Mouse (Mus musculus) heart, postnatal 14 days (tissue): Measurements from ENCODE around the gene Ccl24. TPM values are rescaled to one million over a fixed set of nuclear protein-coding genes. Genes with fewer than 3 reads are reported as not detected.
"Not testable (repeated sequence)": the region's sequence is repeated elsewhere in the genome, so short reads cannot be mapped to it uniquely, and the experiment has no call there.

Experiments used
- DNase-seq, 2 experiments: peaks; one replicate each; pipeline ENCODE4 v3.0.0; 2021 to 2022
- intact Hi-C: fragments of 180-260 bp; cut with DNase I; formaldehyde crosslinking; loops from one replicate; pipeline ENCODE4 v1.15.1; 2025
- long read RNA-seq, 2 experiments: library from polyadenylated mRNA; stranded (forward); transcript quantifications; one replicate each; pipeline ENCODE4 v2.0.0; 2021
- total RNA-seq, 2 experiments: library from RNA; stranded (reverse); gene quantifications; 2 replicates each; pipeline ENCODE4 v1.2.3; 2021

Gene Ccl24
- 1 to 10 TPM; 1.6 to 2.2 TPM for total RNA-seq
- long read RNA-seq, experiment 1, partial matches to known transcripts: 0 of 2 reads
- long read RNA-seq, experiment 1, other reads (novel, unspliced or antisense): 0 of 2 reads
- long read RNA-seq, experiment 2, partial matches to known transcripts: 0 of 2 reads
- long read RNA-seq, experiment 2, other reads (novel, unspliced or antisense): 0 of 2 reads

DNA sequence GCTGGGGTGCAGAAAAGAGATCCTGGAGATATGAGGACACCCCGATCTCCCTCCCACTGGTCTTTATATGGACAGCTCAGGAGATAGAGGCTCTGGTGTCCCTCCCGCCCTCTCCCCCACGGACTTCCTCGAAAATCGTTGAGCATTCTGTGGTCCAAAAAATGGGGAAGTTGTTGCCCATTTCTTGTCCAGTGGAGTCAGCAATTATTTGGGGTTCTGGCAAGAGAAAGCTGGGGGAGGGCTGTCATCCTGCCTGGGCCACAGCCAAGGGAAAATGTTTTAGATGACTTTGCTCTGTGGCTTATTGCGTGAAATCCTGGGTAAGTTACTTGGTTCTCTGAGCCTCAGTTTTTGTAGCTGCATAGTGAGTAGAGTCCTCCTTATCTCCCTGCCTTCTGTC is at the start of gene Ccl24:
Gene Ccl24, minus strand, starts transcription at position 44 of the 400 bp plus-strand sequence.
- peak; percentile 6 to 9 for DNase-seq
- intact Hi-C loops: no loop called here

DNA sequence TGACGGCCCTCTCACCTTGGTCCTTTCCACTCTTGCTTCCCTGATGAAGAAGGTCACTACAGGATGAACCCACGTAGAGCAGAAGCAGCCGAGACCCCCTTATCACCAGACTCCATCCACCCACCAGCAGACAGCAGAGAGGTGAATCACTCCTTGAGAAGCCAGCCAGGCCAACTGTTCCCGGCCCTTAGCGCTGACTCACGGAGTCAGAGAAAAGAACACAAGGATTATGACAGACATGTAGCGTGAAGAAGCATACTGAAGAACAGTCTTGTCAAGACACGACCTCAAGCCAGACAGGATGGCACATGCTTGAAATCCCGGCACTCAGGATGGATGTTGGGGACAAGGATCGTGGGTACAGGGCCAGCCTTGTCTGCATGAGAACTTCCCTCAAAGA is 48.9 kb upstream of the Ccl24 start:
- DNase-seq: no peak
- intact Hi-C loops: no loop called here

DNA sequence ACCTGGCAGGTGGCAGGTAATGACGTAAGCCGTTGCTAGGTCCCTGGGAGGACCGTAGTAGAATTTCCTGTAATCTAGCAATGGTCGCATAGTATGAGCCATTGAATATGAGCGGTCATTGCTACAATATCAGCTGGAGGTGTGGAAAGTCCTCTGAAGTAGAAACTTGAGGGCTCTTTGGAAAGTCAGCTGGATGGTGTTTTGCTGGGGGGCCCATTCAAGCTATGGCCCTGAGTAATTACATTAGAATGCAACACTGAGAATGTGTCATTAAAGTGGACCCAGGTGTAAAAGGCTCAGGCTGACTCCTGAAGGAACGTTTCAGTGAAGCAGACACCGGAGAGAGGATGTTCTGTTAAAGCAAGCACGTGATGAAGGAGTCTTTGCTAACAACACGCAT is 47.7 kb upstream of the Ccl24 start:
- intact Hi-C loops: no loop called here
- DNase-seq: no peak

DNA sequence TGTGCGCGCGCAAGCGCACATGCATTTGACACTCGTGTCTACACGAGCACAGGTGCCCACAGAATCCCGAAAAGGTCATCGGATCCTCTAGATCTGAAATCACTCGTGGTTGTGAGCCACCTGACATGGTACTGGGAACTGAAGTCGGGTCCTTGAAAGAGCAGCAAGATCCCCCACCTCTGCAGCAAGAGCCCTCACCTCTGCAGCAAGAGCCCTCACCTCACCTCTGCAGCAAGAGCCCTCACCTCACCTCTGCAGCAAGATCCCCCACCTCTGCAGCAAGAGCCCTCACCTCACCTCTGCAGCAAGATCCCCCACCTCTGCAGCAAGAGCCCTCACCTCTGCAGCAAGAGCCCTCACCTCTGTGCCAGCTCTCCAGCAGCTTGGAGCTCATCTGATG is 46.9 kb upstream of the Ccl24 start:
- intact Hi-C loops: loop anchor here (5.0 kb wide), 1 partner anchor 217 kb away; no protein-coding TSS in a partner anchor

DNA sequence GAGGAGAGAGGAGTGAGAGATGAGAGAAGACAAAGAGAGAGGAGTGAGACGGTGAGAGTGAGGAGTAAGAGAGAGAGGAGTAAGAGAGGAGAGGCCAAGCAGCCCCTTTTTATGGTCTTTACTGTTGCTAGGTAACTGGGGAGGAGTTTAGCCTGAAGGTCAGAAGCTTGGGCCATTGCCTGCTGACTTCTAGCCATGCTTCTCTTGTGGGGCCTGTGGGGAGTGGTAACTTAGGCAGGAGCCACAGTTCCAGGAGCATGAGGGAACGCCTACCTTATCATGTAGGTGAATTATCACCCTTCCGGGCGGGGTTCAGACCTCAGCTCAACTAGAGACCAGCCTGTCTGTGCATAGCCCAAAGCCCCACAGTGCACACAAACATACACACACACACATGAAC is 36.9 kb upstream of the Ccl24 start:
- DNase-seq: no peak
- intact Hi-C loops: loop anchor here (5.0 kb wide), 1 partner anchor 57 kb away; no protein-coding TSS in a partner anchor

More for the DNA sequence above, 46.9 kb upstream of the Ccl24 start:
- DNase-seq: not testable (repeated sequence)

DNA sequence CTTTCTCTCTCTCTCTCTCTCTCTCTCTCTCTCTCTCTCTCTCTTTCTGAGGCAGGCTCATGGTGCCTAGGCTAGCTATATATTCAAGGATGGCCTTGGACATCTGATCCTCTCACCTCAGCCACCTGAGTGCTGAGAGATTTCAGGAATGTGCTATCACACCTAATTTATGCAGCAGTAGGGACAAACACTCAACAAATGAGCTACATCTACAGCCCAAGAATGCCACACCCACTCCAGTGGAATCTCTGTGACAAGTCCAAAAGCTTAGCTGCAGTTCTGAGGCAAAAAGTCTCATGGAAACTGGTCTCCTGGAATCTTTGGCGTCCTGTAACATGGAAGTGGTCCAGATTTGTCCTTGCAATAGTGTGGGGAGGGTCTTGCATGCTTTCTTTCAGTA is 34.7 kb upstream of the Ccl24 start:
- intact Hi-C loops: no loop called here
- no peak for DNase-seq

DNA sequence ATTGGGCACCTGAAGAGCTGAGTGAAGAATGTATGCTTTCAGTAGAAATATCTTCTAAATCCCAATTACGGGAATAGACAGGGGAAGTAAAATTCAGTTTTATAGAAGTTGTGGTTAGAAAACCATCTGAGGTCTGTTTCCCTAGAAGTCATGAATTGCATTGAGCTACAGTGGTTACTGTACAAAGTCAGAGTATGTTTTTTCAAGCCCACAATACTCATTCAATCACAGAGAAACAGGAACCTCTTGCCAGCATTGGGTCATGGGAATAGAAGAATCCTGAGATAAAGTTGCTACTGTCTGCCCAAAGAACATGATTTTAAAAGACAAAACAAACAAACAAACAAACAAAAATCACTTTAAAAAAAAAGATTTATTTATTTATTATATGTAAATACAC is 33.9 kb upstream of the Ccl24 start:
- DNase-seq, intact Hi-C loops: not testable (repeated sequence)

DNA sequence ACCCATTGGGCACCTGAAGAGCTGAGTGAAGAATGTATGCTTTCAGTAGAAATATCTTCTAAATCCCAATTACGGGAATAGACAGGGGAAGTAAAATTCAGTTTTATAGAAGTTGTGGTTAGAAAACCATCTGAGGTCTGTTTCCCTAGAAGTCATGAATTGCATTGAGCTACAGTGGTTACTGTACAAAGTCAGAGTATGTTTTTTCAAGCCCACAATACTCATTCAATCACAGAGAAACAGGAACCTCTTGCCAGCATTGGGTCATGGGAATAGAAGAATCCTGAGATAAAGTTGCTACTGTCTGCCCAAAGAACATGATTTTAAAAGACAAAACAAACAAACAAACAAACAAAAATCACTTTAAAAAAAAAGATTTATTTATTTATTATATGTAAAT is 31.8 kb upstream of the Ccl24 start:
- DNase-seq, intact Hi-C loops: not testable (repeated sequence)

DNA sequence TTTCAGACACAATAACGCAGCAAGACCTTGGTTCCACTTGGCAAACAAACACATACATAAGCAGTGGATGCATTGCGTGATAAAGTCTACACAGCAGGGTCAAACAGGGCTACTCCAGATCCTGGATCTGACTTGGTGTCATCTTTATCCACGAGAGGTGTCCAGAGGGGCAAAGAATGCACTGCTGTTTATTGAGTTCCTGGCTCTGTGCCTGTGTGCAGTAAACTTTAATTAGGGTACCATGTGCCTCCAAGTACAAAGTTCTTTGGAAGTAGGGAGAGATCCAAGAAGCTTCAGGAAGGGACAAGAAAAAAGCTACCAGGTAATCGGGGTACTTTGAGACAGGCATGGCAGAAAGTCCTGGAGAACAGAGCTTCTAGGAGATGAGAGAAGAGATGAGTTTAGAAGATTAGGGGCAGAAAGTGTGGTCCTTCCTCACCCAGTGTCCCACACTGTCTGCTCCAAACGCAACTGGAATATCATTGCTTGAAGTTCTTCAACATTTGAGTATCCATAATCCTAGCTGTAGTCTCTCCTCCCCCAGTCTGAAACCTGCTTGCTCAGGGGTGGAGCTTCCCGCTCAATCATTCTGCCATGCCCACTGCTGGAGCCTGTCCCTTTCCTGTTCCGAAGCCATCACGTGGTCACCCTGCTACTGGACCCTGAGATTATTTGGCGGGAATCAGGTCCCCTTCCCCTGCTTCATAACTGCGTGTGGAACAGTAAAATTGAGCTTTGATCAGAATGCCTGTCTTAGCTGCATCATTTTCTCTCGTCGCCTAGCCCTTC is 17.3 kb upstream of the Ccl24 start:
- DNase-seq: no peak
- intact Hi-C loops: no loop called here

DNA sequence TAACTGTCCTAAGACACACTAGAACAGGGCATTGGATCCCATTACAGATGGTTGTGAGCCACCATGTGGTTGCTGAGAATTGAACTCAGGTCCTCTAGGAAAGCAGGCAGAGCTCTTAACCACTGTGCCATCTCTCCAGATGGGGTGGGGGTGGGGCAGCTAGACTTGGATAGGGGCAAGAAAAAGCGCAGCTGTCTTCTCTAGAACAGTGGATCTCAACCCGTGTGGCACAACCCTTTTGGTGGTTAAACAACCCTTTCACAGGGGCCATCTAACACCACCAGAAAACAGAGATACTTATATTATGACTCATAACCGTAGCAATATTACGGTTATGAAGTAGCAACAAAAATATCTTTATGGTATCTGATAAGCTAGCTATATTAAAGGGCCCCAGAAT is 14.9 kb upstream of the Ccl24 start:
- no peak for DNase-seq
- intact Hi-C loops: no loop called here

DNA sequence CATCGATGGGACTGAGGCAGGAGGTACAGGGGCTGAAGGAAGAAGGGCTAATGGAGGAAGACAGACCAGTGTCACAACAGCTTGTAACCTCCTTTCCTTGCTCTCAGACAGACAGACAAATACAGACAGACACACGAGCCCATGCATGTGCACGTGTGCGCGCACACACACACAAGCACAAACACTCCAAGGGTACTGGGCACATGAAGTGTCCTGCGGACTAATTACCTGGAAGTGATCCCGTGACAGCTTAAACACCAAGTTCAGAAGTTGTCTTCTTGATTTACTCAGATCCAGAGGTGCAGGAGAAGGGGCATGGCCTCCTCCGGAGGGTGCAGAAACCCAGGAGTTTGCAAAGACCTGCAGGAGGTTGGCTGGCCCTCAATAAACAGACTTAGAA is 12.8 kb upstream of the Ccl24 start:
- DNase-seq: no peak
- intact Hi-C loops: no loop called here

DNA sequence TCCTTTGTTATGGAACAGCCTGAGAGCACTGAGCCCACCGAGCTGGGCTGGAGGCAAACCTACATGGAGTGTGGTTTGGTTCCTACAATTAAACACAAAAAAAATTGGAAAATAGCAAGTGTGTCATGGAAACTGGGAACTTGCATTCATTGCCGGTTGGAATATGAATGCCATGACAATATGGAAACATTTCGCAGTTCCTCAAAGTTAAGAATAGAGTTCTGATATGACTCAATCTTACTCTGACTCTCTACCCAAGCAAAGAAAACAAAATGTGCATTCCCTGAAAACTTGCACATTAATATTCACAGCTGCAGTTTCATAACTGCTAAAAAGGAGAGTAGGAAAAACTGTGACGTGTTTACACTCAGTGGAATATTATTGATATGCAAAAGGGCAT is 9.5 kb upstream of the Ccl24 start:
- DNase-seq: no peak
- intact Hi-C loops: no loop called here

DNA sequence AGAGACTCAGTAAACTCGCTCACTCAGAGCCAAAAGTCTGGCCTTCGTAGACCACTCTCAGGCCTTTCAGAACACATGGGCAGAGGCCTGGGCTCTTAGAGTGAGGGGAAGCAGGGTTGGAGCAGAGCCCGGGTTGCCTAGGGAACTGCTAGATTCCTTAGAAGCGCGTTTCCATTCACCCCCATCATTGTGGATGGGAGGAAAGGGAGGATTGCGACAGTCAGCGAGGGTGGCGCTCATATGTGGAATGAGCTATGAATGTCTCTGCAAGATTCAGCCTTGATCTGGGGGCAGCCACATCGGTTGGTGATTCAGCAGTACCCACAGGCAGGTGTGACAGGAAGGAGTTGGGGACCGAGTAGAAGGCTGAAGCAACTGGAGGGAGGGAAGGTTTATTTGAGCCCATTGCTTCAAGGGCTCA is 6.5 kb upstream of the Ccl24 start:
- intact Hi-C loops: no loop called here
- no peak for DNase-seq

DNA sequence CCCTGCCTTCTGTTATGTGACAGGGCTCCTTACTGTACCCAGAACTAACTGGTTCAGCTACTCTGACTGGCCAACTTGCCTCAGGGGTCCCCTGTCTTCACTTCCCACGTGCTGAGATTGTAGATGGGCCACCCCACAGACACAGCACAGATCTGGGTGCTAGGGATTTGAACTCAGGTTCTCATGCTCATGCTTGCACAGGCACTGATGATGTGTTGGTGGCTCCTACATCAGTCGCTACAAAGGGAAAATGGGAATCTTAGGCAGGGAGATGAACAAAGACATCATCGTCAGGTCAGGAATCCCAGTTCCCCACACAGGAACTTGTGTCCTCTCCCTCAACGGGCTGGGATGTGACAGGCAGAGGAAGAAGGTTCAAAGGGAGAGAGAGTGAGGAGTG is 3.2 kb upstream of the Ccl24 start:
- intact Hi-C loops: no loop called here
- DNase-seq: no peak

DNA sequence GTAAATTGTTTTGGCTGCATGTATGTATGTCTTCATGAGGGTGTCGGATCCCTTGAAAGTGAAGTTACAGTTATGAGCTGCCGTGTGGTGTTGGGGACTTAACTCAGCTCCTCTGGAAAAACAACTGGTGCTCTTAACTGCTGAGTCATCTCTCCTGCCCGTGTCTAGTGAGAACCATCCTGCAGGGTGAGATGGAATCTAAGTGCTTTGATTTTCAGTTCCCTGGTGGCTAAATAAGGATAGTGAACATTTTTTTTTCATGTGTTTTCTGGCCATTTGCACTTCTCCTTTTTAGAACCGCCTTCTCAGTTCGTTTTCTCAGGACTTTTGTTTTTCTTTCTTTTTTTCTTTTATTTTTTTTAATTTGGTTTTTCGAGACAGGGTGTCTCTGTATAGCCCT is 4.2 kb downstream of the Ccl24 start:
- intact Hi-C loops: no loop called here
- no peak for DNase-seq

DNA sequence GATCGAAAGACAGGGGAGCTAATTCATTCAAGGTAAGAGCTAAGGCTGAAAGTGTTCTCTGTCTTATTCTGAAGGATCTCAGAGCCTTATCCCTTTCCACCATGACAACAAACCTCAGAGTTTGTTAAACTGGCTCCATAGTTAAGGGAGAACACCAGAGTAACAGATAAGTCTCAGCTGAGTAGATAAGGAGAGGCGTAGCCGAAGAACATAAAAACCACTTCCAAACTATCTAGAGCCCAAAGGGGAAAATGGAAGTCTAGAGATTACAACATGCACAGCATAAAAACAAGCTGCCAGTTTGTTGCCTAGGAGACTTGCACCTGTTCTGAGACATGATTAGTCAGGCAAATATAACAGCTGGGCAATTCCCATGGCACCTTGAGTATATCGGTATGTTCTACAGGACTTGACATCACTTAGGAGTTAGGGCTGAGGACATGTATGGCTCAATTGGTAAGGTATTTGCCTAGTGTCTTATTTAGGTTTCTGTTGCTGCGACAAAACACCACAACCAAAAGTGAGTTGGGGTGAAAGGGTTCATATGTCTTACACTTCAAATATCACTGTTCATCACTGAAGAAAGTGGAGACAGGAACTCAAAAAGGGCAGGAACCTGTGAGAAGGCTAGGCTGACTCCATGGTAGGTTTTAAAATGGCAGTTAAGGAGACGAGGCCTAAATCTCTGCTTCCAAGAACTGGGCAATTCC is 5.1 kb downstream of the Ccl24 start:
- intact Hi-C loops: no loop called here

DNA sequence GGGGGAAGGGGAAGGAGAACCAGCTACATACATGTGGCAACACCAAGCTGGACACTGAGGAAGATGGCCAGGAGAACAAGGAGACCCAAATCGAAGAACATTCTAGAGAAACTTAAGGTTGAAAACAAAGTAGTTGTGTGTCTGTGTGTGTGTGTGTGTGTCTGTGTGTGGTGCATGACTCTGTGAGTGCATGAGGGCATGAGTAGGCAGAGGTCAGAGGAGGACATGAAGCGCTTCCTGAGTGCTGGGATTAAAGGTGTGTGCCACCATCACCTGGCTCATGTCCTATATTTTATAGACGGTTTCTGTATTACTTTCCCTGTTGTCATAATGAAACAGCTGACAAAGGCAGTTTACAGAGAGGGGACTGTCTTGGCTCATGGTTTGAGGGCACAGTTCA is 9.4 kb downstream of the Ccl24 start, which contains the start of gene Ccl26:
Gene Ccl26, minus strand, starts transcription at position 101 of the 400 bp plus-strand sequence.
- intact Hi-C loops: no loop called here
- DNase-seq: no peak

More for the DNA sequence above, 5.1 kb downstream of the Ccl24 start:
- no peak for DNase-seq

DNA sequence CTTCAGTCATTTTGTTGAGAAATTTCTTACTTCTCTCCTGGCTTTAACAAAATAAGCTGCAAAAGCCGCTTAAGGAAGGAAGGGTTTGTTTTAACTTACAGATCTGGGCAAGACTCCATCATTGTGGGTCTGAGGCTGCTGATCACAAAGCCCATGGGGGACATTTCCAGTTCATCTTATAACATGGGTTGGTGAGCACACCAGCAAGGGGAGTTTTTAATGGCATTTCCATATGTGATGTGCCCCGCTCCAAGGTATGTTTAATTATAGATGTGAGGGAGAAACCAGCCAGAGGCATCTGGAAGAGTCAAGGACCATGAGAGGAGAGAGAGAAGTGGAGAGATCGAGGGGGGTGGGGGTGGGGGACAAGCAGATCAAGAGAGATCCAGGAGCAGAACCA is 15.2 kb downstream of the Ccl24 start:
- intact Hi-C loops: no loop called here
- no peak for DNase-seq

DNA sequence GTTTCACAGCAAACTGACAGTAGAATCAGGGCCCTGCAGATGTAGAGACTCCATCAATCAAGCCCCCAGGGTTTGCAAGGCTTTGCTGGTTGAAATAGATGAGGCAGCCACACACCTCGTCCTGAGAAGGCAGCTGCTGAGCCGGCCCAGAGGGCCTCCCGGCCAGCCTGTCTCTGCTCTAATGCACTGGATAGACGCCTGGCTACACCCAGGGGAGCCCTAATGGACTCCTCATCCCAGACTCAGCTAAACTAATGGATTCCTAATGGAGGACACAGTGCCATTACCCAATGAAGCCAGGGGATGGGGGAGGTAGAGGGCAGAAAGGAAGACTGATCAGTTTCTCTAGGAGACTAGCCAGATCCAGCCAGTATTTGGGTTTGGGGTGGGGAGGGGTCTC is 15.8 kb downstream of the Ccl24 start:
- no peak for DNase-seq
- intact Hi-C loops: no loop called here

DNA sequence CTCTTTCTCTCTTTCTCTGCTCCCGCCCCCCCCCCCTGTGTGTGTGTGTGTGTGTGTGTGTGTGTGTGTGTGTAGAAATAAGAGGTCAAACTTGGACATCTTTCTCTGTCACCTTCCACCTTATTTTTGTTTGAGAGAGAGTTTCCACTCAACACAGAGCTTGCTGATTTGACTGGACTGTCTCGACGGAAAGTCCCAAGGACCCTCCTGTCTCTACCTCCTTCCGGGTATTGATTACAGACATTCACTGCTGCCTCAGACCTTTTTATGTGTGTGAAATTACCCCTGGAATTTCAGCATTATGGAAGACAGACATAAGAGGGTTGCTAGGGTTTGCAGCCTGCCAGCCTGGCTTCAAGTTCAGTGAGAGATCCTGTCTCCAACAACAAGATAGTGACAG is 16.6 kb downstream of the Ccl24 start:
- no peak for DNase-seq
- intact Hi-C loops: no loop called here

DNA sequence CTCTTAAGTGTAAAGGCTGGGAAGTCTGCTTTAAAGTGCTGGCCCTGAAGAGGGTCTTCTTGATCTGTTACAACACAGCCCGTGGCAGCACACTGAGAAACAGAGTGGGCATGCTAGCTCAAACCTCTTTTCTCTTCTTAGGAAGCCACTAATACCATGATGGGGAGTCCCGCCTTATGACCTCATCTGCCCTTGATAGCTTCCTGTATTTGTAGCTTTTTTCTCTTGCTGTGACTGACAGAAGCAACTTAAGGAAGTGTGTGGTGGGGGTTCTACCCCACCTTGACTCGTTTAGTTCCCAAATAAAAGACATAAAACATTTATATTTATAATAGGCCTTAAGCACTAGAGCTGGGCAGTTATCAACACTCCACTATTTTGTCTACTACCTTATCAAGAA is 21.3 kb downstream of the Ccl24 start:
- DNase-seq: no peak
- intact Hi-C loops: loop anchor here (5.0 kb wide), 1 partner anchor 61 kb away; no protein-coding TSS in a partner anchor
